Comparison of ENCODE assay signal across 8 mouse cellular contexts in genomic region chr8:11758482-11759281, GRCm38 (mm10). TPM values are rescaled to one million over a fixed set of nuclear protein-coding genes. Genes with fewer than 3 reads are reported as not detected.
DNase-seq lines count a peak whose midpoint lies in the region; ATAC-seq and TF ChIP-seq lines count a peak whose summit lies in the region.

No protein-coding gene starts in this region.

- 3% methylated on average over 48 of the region's 53 CpGs for WGBS in heart, adult 2 months
- 2% methylated on average over 48 of the region's 53 CpGs for WGBS in bone marrow, adult 2 months
- 1% methylated on average over 52 of the region's 53 CpGs for WGBS in heart, embryonic 16.5 days
- under 1% methylated on average over 48 of the region's 53 CpGs for WGBS in liver, embryonic 14.5 days (ENCODE audit: insufficient replicate concordance)
- WGBS in stomach, embryonic 15.5 days, result under 1% methylated on average over 42 of the region's 53 CpGs

- H3K9ac ChIP-seq in heart, adult 2 months (ENCODE audit: low read depth, low read length), result peak overlapping the region; percentile 99
- peak overlapping the region; percentile 90 for H3K9ac ChIP-seq in heart, embryonic 16.5 days (ENCODE audit: low read length)
- peak overlapping the region; percentile 88 for H3K9ac ChIP-seq in liver, embryonic 14.5 days (replicated peaks)
- peak overlapping the region; percentile 70 for H3K9ac ChIP-seq in stomach, embryonic 15.5 days

- no peaks in the 10 kb centered on the region for H3K27me3 ChIP-seq in heart, adult 2 months (ENCODE audit: control insufficient read depth, insufficient read depth, low read length)
- H3K27me3 ChIP-seq in heart, embryonic 16.5 days (ENCODE audit: control insufficient read depth, insufficient read depth, low read length), result no peaks in the 10 kb centered on the region
- H3K27me3 ChIP-seq in liver, embryonic 14.5 days (ENCODE audit: control insufficient read depth, insufficient read depth, low read length), result no peaks in the 10 kb centered on the region
- H3K27me3 ChIP-seq in stomach, embryonic 15.5 days (replicated peaks), result no peaks in the 10 kb centered on the region

- H3K79me2 ChIP-seq in heart, adult 2 months (replicated peaks; ENCODE audit: control insufficient read depth, insufficient read depth, low read length), result peaks cover 1% of the 10 kb centered on the region; the same call in 1 of the 2 replicates

- intact Hi-C loops in heart, adult 2 months (cut with DNase I), result loop anchor here (2.0 to 10.0 kb wide), 4 partner anchors 20 to 916 kb away; partner anchors contain the start of genes Ankrd10 and Tubgcp3
- intact Hi-C loops in heart, postnatal 25 days (cut with DNase I), result loop anchor here (2.0 to 5.0 kb wide), 2 partner anchors 22 to 184 kb away; no protein-coding TSS in a partner anchor

- peak; percentile 10; the same call in 1 of the 2 replicates for ATAC-seq in heart, embryonic 16.5 days (replicated peaks; ENCODE audit: extremely low read depth, insufficient read depth, low FRiP score)
- peak; percentile 11; the same call in 1 of the 2 replicates for ATAC-seq in liver, embryonic 14.5 days (ENCODE audit: insufficient read depth)
- peak; percentile 5 for ATAC-seq in stomach, embryonic 15.5 days (ENCODE audit: insufficient read depth, low FRiP score, low read depth)

- TF ChIP-seq CTCF in heart, adult 2 months (IDR thresholded peaks at IDR 0.05), result peak; percentile 51
- no peak for TF ChIP-seq CTCF in bone marrow, adult 2 months (IDR thresholded peaks at IDR 0.05; ENCODE audit: control insufficient read depth, insufficient read depth, low read length)
- no peak; the same call in 1 of the 2 replicates for TF ChIP-seq CTCF in liver, embryonic 14.5 days (IDR thresholded peaks at IDR 0.05; ENCODE audit: low read depth)

- peak overlapping the region; percentile 92 for H3K27ac ChIP-seq in heart, adult 2 months
- peak overlapping the region; percentile 88 for H3K27ac ChIP-seq in bone marrow, adult 2 months (ENCODE audit: control insufficient read depth, insufficient read depth, low read depth, low read length, poor library complexity)
- H3K27ac ChIP-seq in heart, embryonic 16.5 days (ENCODE audit: low read length), result peak overlapping the region; percentile 86
- H3K27ac ChIP-seq in liver, embryonic 14.5 days, result no peak overlapping the region
- peak overlapping the region; percentile 91 for H3K27ac ChIP-seq in stomach, embryonic 15.5 days

- no peaks in the 10 kb centered on the region for H3K9me3 ChIP-seq in heart, embryonic 16.5 days (replicated peaks; ENCODE audit: control insufficient read depth, low read length)
- no peaks in the 10 kb centered on the region for H3K9me3 ChIP-seq in liver, embryonic 14.5 days (ENCODE audit: control insufficient read depth, low read length)
- H3K9me3 ChIP-seq in stomach, embryonic 15.5 days, result no peaks in the 10 kb centered on the region

- DNase-seq in heart, adult 2 months, result peak in 1 of 2 experiments; percentile 17
- DNase-seq in heart, postnatal 25 days (ENCODE audit: low spot score), result no peak
- peak; percentile 41 for DNase-seq in 3T3-L1 (ENCODE audit: low read depth, low spot score)
- no peak for DNase-seq in liver, embryonic 14.5 days (ENCODE audit: low read depth in 3 of 3, low spot score in 3 of 3)
- DNase-seq in left cerebral cortex, adult 11 months (ENCODE audit: low spot score), result no peak

- H3K36me3 ChIP-seq in heart, adult 2 months (ENCODE audit: control insufficient read depth, insufficient read depth, low read length), result no peaks in the 10 kb centered on the region
- H3K36me3 ChIP-seq in heart, embryonic 16.5 days (ENCODE audit: control insufficient read depth, insufficient read depth), result no peaks in the 10 kb centered on the region
- H3K36me3 ChIP-seq in liver, embryonic 14.5 days (replicated peaks; ENCODE audit: control insufficient read depth, insufficient read depth, low read depth), result no peaks in the 10 kb centered on the region
- H3K36me3 ChIP-seq in stomach, embryonic 15.5 days, result no peaks in the 10 kb centered on the region

- H3K4me3 ChIP-seq in heart, adult 2 months, result peak overlapping the region; percentile 74
- peak overlapping the region; percentile 98 for H3K4me3 ChIP-seq in bone marrow, adult 2 months (replicated peaks; ENCODE audit: control insufficient read depth, low read depth, low read length)
- H3K4me3 ChIP-seq in heart, embryonic 16.5 days (ENCODE audit: low read length), result peak overlapping the region; percentile 87
- peak overlapping the region; percentile 77 to 96 for H3K4me3 ChIP-seq in liver, embryonic 14.5 days (ENCODE audit: insufficient read depth in 1 of 2, low read depth in 2 of 2, low read length in 2 of 2)
- H3K4me3 ChIP-seq in stomach, embryonic 15.5 days (replicated peaks), result peak overlapping the region; percentile 93

- TF ChIP-seq EP300 in heart, adult 2 months (IDR thresholded peaks at IDR 0.05; ENCODE audit: insufficient read depth, low read depth, low read length), result no peak
- TF ChIP-seq EP300 in liver, embryonic 14.5 days (IDR thresholded peaks at IDR 0.05; ENCODE audit: low read depth), result no peak

- H3K4me2 ChIP-seq in heart, embryonic 16.5 days (ENCODE audit: low read depth, low read length), result peak overlapping the region; percentile 94
- H3K4me2 ChIP-seq in liver, embryonic 14.5 days (ENCODE audit: low read depth), result peak overlapping the region; percentile 80
- peak overlapping the region; percentile 76 for H3K4me2 ChIP-seq in stomach, embryonic 15.5 days

- peaks cover 6% of the 10 kb centered on the region for H3K4me1 ChIP-seq in heart, adult 2 months (ENCODE audit: control insufficient read depth, insufficient read depth, low read length)
- H3K4me1 ChIP-seq in bone marrow, adult 2 months (ENCODE audit: control insufficient read depth, insufficient read depth, low read length), result peaks cover 1% of the 10 kb centered on the region; the same call in 1 of the 2 replicates
- H3K4me1 ChIP-seq in heart, embryonic 16.5 days (ENCODE audit: control insufficient read depth, insufficient read depth, low read length), result peaks cover 29% of the 10 kb centered on the region
- H3K4me1 ChIP-seq in liver, embryonic 14.5 days (replicated peaks; ENCODE audit: control insufficient read depth in 2 of 2, insufficient read depth in 2 of 2, low read length in 1 of 2), result peaks cover 6 to 12% of the 10 kb centered on the region in 2 experiments; a peak in 3 of 4 replicates
- H3K4me1 ChIP-seq in stomach, embryonic 15.5 days, result peaks cover 3% of the 10 kb centered on the region

- TF ChIP-seq POLR2A in heart, adult 2 months (IDR thresholded peaks at IDR 0.05; ENCODE audit: insufficient read depth, low read depth, low read length), result no peak
- TF ChIP-seq POLR2A in bone marrow, adult 2 months (IDR thresholded peaks at IDR 0.05; ENCODE audit: borderline replicate concordance, control insufficient read depth, low read depth, low read length), result no peak

RNA-seq across cellular contexts. Expression of gene Arhgef7, which starts 31.2 kb away (rescaled TPM):
- 100 to 1,000 TPM; 114 to 117 TPM for total RNA-seq in heart, adult 2 months (2021)
- polyA plus RNA-seq in heart, adult 2 months (2012; rRNA removed), result 59.7 and 68.7 TPM in 2 replicates
- 100 to 1,000 TPM; 153 to 155 TPM for total RNA-seq in heart, postnatal 25 days (2021)
- 8.3 and 18.6 TPM in 2 replicates for polyA plus RNA-seq in bone marrow, adult 2 months (2011; ENCODE audit: insufficient read depth, insufficient read length, low replicate concordance, missing spikeins)
- 54.1 and 59.6 TPM in 2 replicates for polyA plus RNA-seq in heart, embryonic 16.5 days (2015; fragmentation: Nextera tagmentation; extraction: Ambion mirVana)
- 6.4 and 6.5 TPM in 2 replicates for polyA plus RNA-seq in liver, embryonic 14.5 days (2012; rRNA removed)
- 7.0 and 8.0 TPM in 2 replicates for polyA plus RNA-seq in liver, embryonic 14.5 days (2014; fragmentation: Nextera tagmentation; extraction: Ambion mirVana)
- 29.3 and 30.1 TPM in 2 replicates for polyA plus RNA-seq in stomach, embryonic 15.5 days (2015; fragmentation: Nextera tagmentation; extraction: Ambion mirVana)

RNA-seq across cellular contexts. Expression of gene 1700016D06Rik, which starts 57.8 kb away (rescaled TPM):
- not detected for total RNA-seq in heart, adult 2 months (2021)
- not detected in 2 replicates for polyA plus RNA-seq in heart, adult 2 months (2012; rRNA removed)
- not detected for total RNA-seq in heart, postnatal 25 days (2021)
- polyA plus RNA-seq in bone marrow, adult 2 months (2011; ENCODE audit: insufficient read depth, insufficient read length, low replicate concordance, missing spikeins), result not detected in 2 replicates
- polyA plus RNA-seq in heart, embryonic 16.5 days (2015; fragmentation: Nextera tagmentation; extraction: Ambion mirVana), result not detected in 2 replicates
- polyA plus RNA-seq in liver, embryonic 14.5 days (2012; rRNA removed), result not detected in 2 replicates
- polyA plus RNA-seq in liver, embryonic 14.5 days (2014; fragmentation: Nextera tagmentation; extraction: Ambion mirVana), result not detected in 2 replicates
- polyA plus RNA-seq in stomach, embryonic 15.5 days (2015; fragmentation: Nextera tagmentation; extraction: Ambion mirVana), result not detected in 2 replicates
